10 mouse cellular contexts compared by ENCODE assay signal in the genomic region with DNA sequence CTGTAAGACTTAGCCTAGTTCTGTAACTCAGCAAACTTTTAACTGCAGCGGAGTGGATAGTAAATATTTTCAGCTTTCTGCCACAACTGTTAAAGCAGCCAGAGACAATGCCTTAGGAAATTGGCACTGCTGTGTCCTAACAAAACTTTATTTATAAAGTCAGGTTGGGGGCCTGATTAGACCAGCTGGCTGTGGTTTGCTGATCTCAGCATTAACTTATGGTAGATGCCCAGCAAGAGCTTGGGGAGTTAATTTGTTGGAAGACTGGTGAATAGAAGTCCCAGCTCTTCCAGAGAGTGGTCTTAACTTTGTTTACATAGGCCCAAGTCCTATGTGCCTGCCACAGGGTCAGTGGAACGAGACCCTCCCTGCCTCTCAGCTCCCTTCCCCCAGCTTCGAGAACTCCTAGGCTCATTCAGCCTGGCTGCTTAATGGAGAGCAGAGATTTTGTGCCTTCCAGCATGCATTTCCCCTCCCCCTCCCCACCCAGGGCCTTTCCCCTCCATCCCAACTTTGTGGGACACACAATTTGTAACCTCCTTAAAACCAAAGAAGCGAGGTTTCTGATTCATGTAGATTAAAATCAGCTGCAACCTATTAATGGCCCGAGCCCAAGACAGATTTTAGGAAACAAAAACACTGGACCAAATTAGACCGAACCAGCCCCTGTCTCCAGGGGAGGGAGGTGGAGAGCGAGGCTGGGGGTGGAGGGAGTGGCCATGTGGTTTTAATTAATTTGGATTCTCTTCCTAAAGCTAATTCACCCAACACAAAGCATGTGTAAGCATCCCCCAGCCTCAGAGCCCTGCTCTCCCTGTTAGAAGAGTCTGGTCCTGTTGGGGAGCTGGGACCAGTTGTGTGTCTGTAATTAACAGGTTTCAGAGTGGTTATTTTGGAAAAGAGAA.
DNase-seq lines count a peak whose midpoint lies in the region; ATAC-seq and TF ChIP-seq lines count a peak whose summit lies in the region.
"Had no signal": no experiment of that assay in that cellular context is flagged by ENCODE, and none has a peak within 500 bp of the region (broad histone marks: within the 10 kb centered on the region; RNA-seq: fewer than 3 reads in every experiment).

No protein-coding gene starts in this region.

- TF ChIP-seq POLR2A in MEL (IDR thresholded peaks at IDR 0.05; ENCODE audit: control insufficient read depth in 1 of 2, insufficient read depth in 1 of 2, low read depth in 1 of 2, low read length in 2 of 2, poor library complexity in 1 of 2), result no peak

- no peak overlapping the region for H3K9ac ChIP-seq in intestine, embryonic 15.5 days
- no peak overlapping the region for H3K9ac ChIP-seq in intestine, postnatal 0 days (ENCODE audit: low read depth, low read length)
- H3K9ac ChIP-seq in MEL (ENCODE audit: control insufficient read depth, low read depth, low read length, poor library complexity, severe bottlenecking), result no peak overlapping the region
- no peak overlapping the region for H3K9ac ChIP-seq in limb, embryonic 13.5 days

- H3K27me3 ChIP-seq in intestine, embryonic 15.5 days (replicated peaks), result no peaks in the 10 kb centered on the region
- no peaks in the 10 kb centered on the region for H3K27me3 ChIP-seq in intestine, postnatal 0 days (replicated peaks; ENCODE audit: control insufficient read depth, insufficient read depth, low read length)
- H3K27me3 ChIP-seq in MEL (ENCODE audit: control insufficient read depth in 1 of 2, insufficient read depth in 2 of 2, low read length in 2 of 2), result no peaks in the 10 kb centered on the region; a peak in 1 of 4 replicates
- no peaks in the 10 kb centered on the region for H3K27me3 ChIP-seq in embryonic facial prominence, embryonic 10.5 days (replicated peaks; ENCODE audit: low read depth, poor library complexity, severe bottlenecking)
- no peaks in the 10 kb centered on the region for H3K27me3 ChIP-seq in limb, embryonic 13.5 days

- H3K4me1 ChIP-seq in intestine, embryonic 15.5 days (replicated peaks), result peaks cover 39% of the 10 kb centered on the region
- H3K4me1 ChIP-seq in intestine, postnatal 0 days (replicated peaks; ENCODE audit: control insufficient read depth, insufficient read depth, low read length), result peaks cover 6% of the 10 kb centered on the region; the same call in 1 of the 2 replicates
- H3K4me1 ChIP-seq in MEL (ENCODE audit: control insufficient read depth in 1 of 2, insufficient read depth in 2 of 2, low read length in 2 of 2), result 0 out of 4 replicates have a peak, but pooled peaks cover 0 to 3% of the 10 kb centered on the region in 2 experiments
- H3K4me1 ChIP-seq in embryonic facial prominence, embryonic 10.5 days, result peaks cover 90% of the 10 kb centered on the region
- H3K4me1 ChIP-seq in limb, embryonic 13.5 days, result peaks cover 88% of the 10 kb centered on the region

- H3K4me2 ChIP-seq in intestine, embryonic 15.5 days (replicated peaks), result no peak overlapping the region
- no peak overlapping the region for H3K4me2 ChIP-seq in intestine, postnatal 0 days (replicated peaks; ENCODE audit: low read depth)
- 0 out of 2 replicates have a peak overlapping the region, but pooled peaks have one; percentile 4 for H3K4me2 ChIP-seq in limb, embryonic 13.5 days (replicated peaks)

- ATAC-seq in intestine, embryonic 15.5 days, result no peak
- no peak for ATAC-seq in intestine, postnatal 0 days
- peak; percentile 41 for ATAC-seq in limb, embryonic 13.5 days (ENCODE audit: low FRiP score, low read depth)

- TF ChIP-seq EP300 in MEL (IDR thresholded peaks at IDR 0.05; ENCODE audit: low read depth in 1 of 2, low read length in 2 of 2), result no peak

- intact Hi-C loops in left cerebral cortex, postnatal 25 days (cut with DNase I), result no loop called here

- no peak overlapping the region for H3K4me3 ChIP-seq in intestine, embryonic 15.5 days (replicated peaks)
- no peak overlapping the region for H3K4me3 ChIP-seq in intestine, postnatal 0 days (ENCODE audit: low read depth, low read length)
- no peak overlapping the region for H3K4me3 ChIP-seq in MEL (ENCODE audit: control insufficient read depth in 1 of 2, insufficient read depth in 1 of 2, low read depth in 2 of 2, low read length in 2 of 2)
- no peak overlapping the region for H3K4me3 ChIP-seq in embryonic facial prominence, embryonic 10.5 days
- H3K4me3 ChIP-seq in limb, embryonic 13.5 days, result no peak overlapping the region

- 57% methylated on average over 7 of the region's 7 CpGs for WGBS in intestine, embryonic 15.5 days
- WGBS in intestine, postnatal 0 days, result 67% methylated on average over 7 of the region's 7 CpGs
- 12% methylated on average over 7 of the region's 7 CpGs for WGBS in embryonic facial prominence, embryonic 10.5 days
- WGBS in limb, embryonic 13.5 days, result 13% methylated on average over 7 of the region's 7 CpGs

- H3K9me3 ChIP-seq in intestine, embryonic 15.5 days, result no peaks in the 10 kb centered on the region
- no peaks in the 10 kb centered on the region for H3K9me3 ChIP-seq in intestine, postnatal 0 days (ENCODE audit: control insufficient read depth)
- H3K9me3 ChIP-seq in MEL (replicated peaks; ENCODE audit: insufficient read depth, low read length), result no peaks in the 10 kb centered on the region
- no peaks in the 10 kb centered on the region for H3K9me3 ChIP-seq in embryonic facial prominence, embryonic 10.5 days
- H3K9me3 ChIP-seq in limb, embryonic 13.5 days, result no peaks in the 10 kb centered on the region
- H3K9me3 ChIP-seq: G1E had no signal

- DNase-seq in MEL (ENCODE audit: low read depth, low spot score), result no peak
- peak; percentile 89 for DNase-seq in embryonic facial prominence, embryonic 10.5 days (ENCODE audit: low spot score)
- DNase-seq in spleen, postnatal 4 days (ENCODE audit: low spot score in 2 of 2), result no peak
- no peak for DNase-seq in frontal cortex, postnatal 25 days (ENCODE audit: low spot score in 2 of 2)
- no peak for DNase-seq in left cerebral cortex, postnatal 25 days (ENCODE audit: low spot score in 2 of 2)
- DNase-seq: lung, postnatal 14 days had no signal

- H3K79me2 ChIP-seq in MEL (ENCODE audit: control insufficient read depth, insufficient read depth, low read length, poor library complexity), result no peaks in the 10 kb centered on the region

- peak overlapping the region; percentile 10; the same call in 1 of the 2 replicates for H3K27ac ChIP-seq in intestine, embryonic 15.5 days
- no peak overlapping the region for H3K27ac ChIP-seq in intestine, postnatal 0 days (ENCODE audit: low read depth, low read length)
- H3K27ac ChIP-seq in MEL (ENCODE audit: control insufficient read depth, low read depth, low read length), result no peak overlapping the region
- peak overlapping the region; percentile 85 for H3K27ac ChIP-seq in embryonic facial prominence, embryonic 10.5 days (replicated peaks)
- peak overlapping the region; percentile 85 for H3K27ac ChIP-seq in limb, embryonic 13.5 days

- TF ChIP-seq RAD21 in MEL (IDR thresholded peaks at IDR 0.05; ENCODE audit: low read depth, low read length), result no peak

- no peaks in the 10 kb centered on the region for H3K36me3 ChIP-seq in intestine, embryonic 15.5 days
- no peaks in the 10 kb centered on the region for H3K36me3 ChIP-seq in intestine, postnatal 0 days (ENCODE audit: control insufficient read depth, insufficient read depth)
- H3K36me3 ChIP-seq in MEL (ENCODE audit: control insufficient read depth in 1 of 2, insufficient read depth in 2 of 2, low read length in 2 of 2), result no peaks in the 10 kb centered on the region
- no peaks in the 10 kb centered on the region for H3K36me3 ChIP-seq in embryonic facial prominence, embryonic 10.5 days (replicated peaks)
- no peaks in the 10 kb centered on the region for H3K36me3 ChIP-seq in limb, embryonic 13.5 days
- H3K36me3 ChIP-seq: G1E had no signal

- no peak for TF ChIP-seq CTCF in intestine, postnatal 0 days (IDR thresholded peaks at IDR 0.05; ENCODE audit: low read depth)
- no peak for TF ChIP-seq CTCF in MEL (IDR thresholded peaks at IDR 0.05 in 2 of 3, conservative IDR thresholded peaks at IDR 0.05 in 1 of 3; ENCODE audit: control insufficient read depth in 1 of 3, insufficient read depth in 1 of 3, low read depth in 2 of 3, low read length in 3 of 3, poor library complexity in 1 of 3, severe bottlenecking in 1 of 3)

TF ChIP-seq in MEL, 35 proteins besides CTCF, POLR2A, EP300 and RAD21:
- TF ChIP-seq MAFK (IDR thresholded peaks at IDR 0.05; ENCODE audit: borderline replicate concordance, low read depth, low read length) (0 out of 2 replicates have a peak, but pooled peaks have one; percentile 19), ELF1 (IDR thresholded peaks at IDR 0.05; ENCODE audit: low read depth, low read length) (no peak)

Comparison
In these comparisons a context has a peak if more than half of its experiments do, and no peak if none do; other contexts are left out.
1. H3K27ac ChIP-seq: peak in intestine, embryonic 15.5 days (single experiment), embryonic facial prominence, embryonic 10.5 days (single experiment) and limb, embryonic 13.5 days (single experiment); none in intestine, postnatal 0 days (single experiment) and MEL (single experiment).